8 mouse cellular contexts compared by ENCODE assay signal in genomic region chr12:35824587-35824987, GRCm38 (mm10).
A peak's percentile ranks its signal among the peaks of the same experiment; 100 is the strongest.
DNase-seq lines count a peak whose midpoint lies in the region; ATAC-seq and TF ChIP-seq lines count a peak whose summit lies in the region.

No protein-coding gene starts in this region.

- no peak overlapping the region for H3K4me3 ChIP-seq in left cerebral cortex, adult 2 months
- no peak overlapping the region for H3K4me3 ChIP-seq in embryonic facial prominence, embryonic 12.5 days
- no peak overlapping the region for H3K4me3 ChIP-seq in kidney, embryonic 16.5 days (ENCODE audit: low read length)
- H3K4me3 ChIP-seq in stomach, postnatal 0 days (ENCODE audit: low read depth, low read length), result no peak overlapping the region
- no peak overlapping the region for H3K4me3 ChIP-seq in liver, postnatal 0 days (ENCODE audit: low read depth, low read length)

- H3K9me3 ChIP-seq in embryonic facial prominence, embryonic 12.5 days, result no peaks in the 10 kb centered on the region
- peaks cover 5% of the 10 kb centered on the region; the same call in 1 of the 2 replicates for H3K9me3 ChIP-seq in kidney, embryonic 16.5 days (ENCODE audit: low read length)
- no peaks in the 10 kb centered on the region for H3K9me3 ChIP-seq in stomach, postnatal 0 days (ENCODE audit: control insufficient read depth, low read length)
- no peaks in the 10 kb centered on the region for H3K9me3 ChIP-seq in liver, postnatal 0 days (ENCODE audit: low read length)

- no peak for TF ChIP-seq CTCF in left cerebral cortex, adult 2 months (IDR thresholded peaks at IDR 0.05)
- TF ChIP-seq CTCF in stomach, postnatal 0 days (IDR thresholded peaks at IDR 0.05; ENCODE audit: low read depth), result peak; percentile 27
- TF ChIP-seq CTCF in liver, postnatal 0 days (IDR thresholded peaks at IDR 0.05; ENCODE audit: low read depth), result no peak

- no peak overlapping the region for H3K9ac ChIP-seq in embryonic facial prominence, embryonic 12.5 days
- no peak overlapping the region for H3K9ac ChIP-seq in kidney, embryonic 16.5 days (replicated peaks; ENCODE audit: low read length)
- no peak overlapping the region for H3K9ac ChIP-seq in stomach, postnatal 0 days (ENCODE audit: low read length)
- no peak overlapping the region for H3K9ac ChIP-seq in liver, postnatal 0 days (replicated peaks)

- no peak overlapping the region for H3K27ac ChIP-seq in left cerebral cortex, adult 2 months
- 0 out of 2 replicates have a peak overlapping the region, but pooled peaks have one; percentile 54 for H3K27ac ChIP-seq in embryonic facial prominence, embryonic 12.5 days
- peak overlapping the region; percentile 71 for H3K27ac ChIP-seq in kidney, embryonic 16.5 days (ENCODE audit: low read length)
- H3K27ac ChIP-seq in stomach, postnatal 0 days (replicated peaks), result peak overlapping the region; percentile 63
- no peak overlapping the region for H3K27ac ChIP-seq in liver, postnatal 0 days (ENCODE audit: low read depth)

- intact Hi-C loops in left cerebral cortex, postnatal 4 days (cut with DNase I), result no loop called here
- intact Hi-C loops in left cerebral cortex, adult 2 months (cut with DNase I), result no loop called here

- H3K4me1 ChIP-seq in embryonic facial prominence, embryonic 12.5 days, result peaks cover 9% of the 10 kb centered on the region
- peaks cover 9% of the 10 kb centered on the region for H3K4me1 ChIP-seq in kidney, embryonic 16.5 days (ENCODE audit: insufficient read depth, low read length)
- H3K4me1 ChIP-seq in stomach, postnatal 0 days (replicated peaks; ENCODE audit: control insufficient read depth, insufficient read depth), result no peaks in the 10 kb centered on the region
- H3K4me1 ChIP-seq in liver, postnatal 0 days (ENCODE audit: insufficient read depth), result 0 out of 2 replicates have a peak, but pooled peaks cover 9% of the 10 kb centered on the region

- no peak for ATAC-seq in embryonic facial prominence, embryonic 12.5 days (ENCODE audit: insufficient number of reproducible peaks, insufficient read depth, low FRiP score, low TSS enrichment)
- peak; percentile 88 for ATAC-seq in kidney, embryonic 16.5 days (ENCODE audit: low FRiP score, low TSS enrichment)
- ATAC-seq in stomach, postnatal 0 days (ENCODE audit: low FRiP score, low TSS enrichment), result peak; percentile 71
- no peak for ATAC-seq in liver, postnatal 0 days

- no peaks in the 10 kb centered on the region for H3K27me3 ChIP-seq in embryonic facial prominence, embryonic 12.5 days
- H3K27me3 ChIP-seq in kidney, embryonic 16.5 days (ENCODE audit: insufficient read depth, low read length), result no peaks in the 10 kb centered on the region
- no peaks in the 10 kb centered on the region for H3K27me3 ChIP-seq in stomach, postnatal 0 days (ENCODE audit: control insufficient read depth, insufficient read depth, low read length)
- H3K27me3 ChIP-seq in liver, postnatal 0 days (ENCODE audit: insufficient read depth, low read length), result no peaks in the 10 kb centered on the region

- WGBS in embryonic facial prominence, embryonic 12.5 days, result 5% methylated on average over 5 of the region's 5 CpGs
- 8% methylated on average over 5 of the region's 5 CpGs for WGBS in kidney, embryonic 16.5 days
- 12% methylated on average over 5 of the region's 5 CpGs for WGBS in stomach, postnatal 0 days
- WGBS in liver, postnatal 0 days (ENCODE audit: insufficient replicate concordance), result 18% methylated on average over 5 of the region's 5 CpGs

- H3K4me2 ChIP-seq in embryonic facial prominence, embryonic 12.5 days (replicated peaks), result 0 out of 2 replicates have a peak overlapping the region, but pooled peaks have one; percentile 7
- H3K4me2 ChIP-seq in kidney, embryonic 16.5 days (replicated peaks; ENCODE audit: low read depth, low read length), result no peak overlapping the region; the same call in 1 of the 2 replicates
- H3K4me2 ChIP-seq in stomach, postnatal 0 days (replicated peaks; ENCODE audit: low read depth), result no peak overlapping the region
- no peak overlapping the region for H3K4me2 ChIP-seq in liver, postnatal 0 days (ENCODE audit: low read depth, low read length)

- peak; percentile 7 for DNase-seq in left cerebral cortex, postnatal 4 days
- DNase-seq in left cerebral cortex, adult 2 months (ENCODE audit: extremely low spot score in 1 of 2, low spot score in 2 of 2), result no peak
- peak; percentile 53 for DNase-seq in stomach, postnatal 0 days (ENCODE audit: low spot score)
- no peak for DNase-seq in cerebellum, postnatal 14 days
- DNase-seq in liver, postnatal 0 days, result no peak
- DNase-seq in right cerebral cortex, postnatal 14 days, result no peak

- TF ChIP-seq EP300 in stomach, postnatal 0 days (optimal IDR thresholded peaks at IDR 0.05), result peak; percentile 64
- TF ChIP-seq EP300 in liver, postnatal 0 days (IDR thresholded peaks at IDR 0.05; ENCODE audit: low read depth), result no peak

- no peaks in the 10 kb centered on the region for H3K36me3 ChIP-seq in embryonic facial prominence, embryonic 12.5 days
- no peaks in the 10 kb centered on the region for H3K36me3 ChIP-seq in kidney, embryonic 16.5 days (ENCODE audit: insufficient read depth, low read length)
- no peaks in the 10 kb centered on the region for H3K36me3 ChIP-seq in stomach, postnatal 0 days (ENCODE audit: control insufficient read depth, insufficient read depth, low read length)
- no peaks in the 10 kb centered on the region for H3K36me3 ChIP-seq in liver, postnatal 0 days (replicated peaks; ENCODE audit: insufficient read depth, low read length)

Comparison
In these comparisons a context has a peak if more than half of its experiments do, and no peak if none do; other contexts are left out.
1. DNase-seq: peak in left cerebral cortex, postnatal 4 days (single experiment) and stomach, postnatal 0 days (single experiment); none in left cerebral cortex, adult 2 months (0 of 2), cerebellum, postnatal 14 days (0 of 2), liver, postnatal 0 days (single experiment) and right cerebral cortex, postnatal 14 days (single experiment).
2. H3K27ac ChIP-seq: peak in embryonic facial prominence, embryonic 12.5 days (single experiment), kidney, embryonic 16.5 days (single experiment) and stomach, postnatal 0 days (single experiment); none in left cerebral cortex, adult 2 months (single experiment) and liver, postnatal 0 days (single experiment).
3. ATAC-seq: peak in kidney, embryonic 16.5 days (single experiment) and stomach, postnatal 0 days (single experiment); none in embryonic facial prominence, embryonic 12.5 days (single experiment) and liver, postnatal 0 days (single experiment).